Mouse (Mus musculus) left cerebral cortex, postnatal 25 days (tissue): ENCODE data around the gene Trak1. TPM values are rescaled to one million over a fixed set of nuclear protein-coding genes. Genes with fewer than 3 reads are reported as not detected.

Experiments used
- DNase-seq, 2 experiments: peaks; one replicate each; pipeline ENCODE4 v3.0.0; 2022; ENCODE audit warnings: low spot score in 2 of 2, mixed read lengths in 1 of 2
- intact Hi-C: fragments of 180-260 bp; cut with DNase I; formaldehyde crosslinking; loops from one replicate; pipeline ENCODE4 v1.15.1; 2025
- total RNA-seq, 2 experiments: library from RNA; stranded (reverse); gene quantifications; 2 replicates each; pipeline ENCODE4 v1.2.3; 2021

The Trak1 gene
- total RNA-seq, 2 experiments from 2014 or later, result 240 to 249 TPM

DNA sequence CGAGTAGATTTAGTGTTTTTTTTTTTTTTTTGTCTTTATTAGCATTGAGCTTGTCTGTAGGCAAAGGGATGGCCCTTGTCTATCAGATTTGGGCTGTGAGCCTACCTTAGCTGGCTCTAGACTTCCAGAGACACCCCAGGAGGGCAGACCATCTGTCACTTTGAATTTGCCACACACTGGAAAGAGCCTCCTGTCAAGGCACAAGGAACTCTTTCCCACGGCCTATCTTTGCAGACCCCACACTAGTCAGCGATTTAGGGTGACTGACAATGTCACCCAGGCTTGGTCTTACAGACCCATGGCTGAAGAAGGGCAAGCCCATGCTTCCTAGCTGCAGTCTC lies 147.0 kb downstream of the Trak1 start:
- intact Hi-C loops, result no loop called here
- DNase-seq, result no peak

DNA sequence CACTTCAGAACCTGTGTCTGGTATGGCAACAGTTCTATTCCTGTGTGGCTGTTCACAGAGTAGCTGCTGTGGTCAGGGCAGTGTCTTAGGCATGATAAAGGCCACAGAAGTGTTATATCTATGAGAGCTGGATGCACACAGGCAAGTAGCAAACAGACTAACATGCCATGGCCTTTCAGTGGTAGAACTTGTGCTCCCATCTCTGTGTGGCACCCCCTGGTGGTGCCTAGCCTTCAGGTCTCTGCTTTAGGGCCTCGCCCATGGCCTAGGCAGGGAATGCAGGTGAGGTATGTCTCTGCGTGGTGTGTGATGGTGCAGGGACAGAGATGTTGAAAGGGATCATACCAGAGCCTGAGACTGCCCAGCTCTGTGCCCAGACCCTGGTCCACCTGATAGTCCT lies 148.1 kb downstream of the Trak1 start:
- intact Hi-C loops, result no loop called here
- peak in 1 of 2 experiments; percentile 46 for DNase-seq

DNA sequence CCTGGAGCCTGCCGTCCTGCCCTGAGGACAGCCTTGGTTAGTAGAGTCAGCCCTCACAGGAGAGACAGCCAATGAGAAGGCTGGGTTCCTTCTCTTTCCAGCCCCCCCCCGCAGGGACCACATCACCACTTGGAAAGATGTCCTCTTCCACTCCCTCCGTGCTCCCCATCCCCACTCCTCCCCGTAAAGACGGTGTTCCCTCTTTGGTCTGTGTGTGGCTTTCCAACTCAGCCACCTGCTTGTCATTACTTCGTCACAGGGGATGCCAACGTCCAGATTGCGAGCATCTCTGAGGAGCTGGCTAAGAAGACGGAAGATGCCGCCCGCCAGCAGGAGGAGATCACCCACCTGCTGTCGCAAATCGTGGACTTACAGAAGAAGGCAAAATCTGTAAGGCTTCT lies 149.1 kb downstream of the Trak1 start:
- intact Hi-C loops, result no loop called here
- DNase-seq, result peak; percentile 49 to 83

DNA sequence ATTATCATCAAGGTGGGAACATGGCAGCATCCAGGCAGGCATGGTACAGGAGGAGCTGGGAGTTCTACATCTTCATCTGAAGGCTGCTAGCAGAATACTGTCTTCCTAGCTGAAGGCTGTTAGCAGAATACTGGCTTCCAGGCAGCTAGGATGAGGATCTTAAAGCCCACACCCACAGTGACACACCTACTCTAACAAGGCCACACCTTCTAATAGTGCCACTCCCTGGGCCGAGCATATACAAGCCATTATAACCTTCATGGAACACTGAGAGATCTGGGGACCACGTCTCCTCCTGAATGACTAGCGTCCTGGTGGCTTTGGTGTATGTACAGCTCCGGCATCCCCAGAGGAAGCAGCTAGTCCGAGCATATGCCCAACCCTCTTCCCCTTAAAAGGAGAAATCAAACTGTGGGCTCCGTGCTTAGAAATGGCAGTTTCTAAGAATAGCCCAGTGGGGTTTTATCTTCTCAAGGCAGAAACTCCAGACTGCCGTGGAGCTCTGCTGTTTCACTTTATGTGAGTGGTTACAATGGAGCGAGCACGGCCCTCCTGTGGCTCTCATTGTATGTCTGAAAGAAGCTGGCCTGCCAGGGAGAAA lies 155.1 kb downstream of the Trak1 start:
- peak; percentile 50 to 80 for DNase-seq
- intact Hi-C loops, result loop anchor here (5.0 kb wide), 1 partner anchor 65 kb away; no protein-coding TSS in a partner anchor

DNA sequence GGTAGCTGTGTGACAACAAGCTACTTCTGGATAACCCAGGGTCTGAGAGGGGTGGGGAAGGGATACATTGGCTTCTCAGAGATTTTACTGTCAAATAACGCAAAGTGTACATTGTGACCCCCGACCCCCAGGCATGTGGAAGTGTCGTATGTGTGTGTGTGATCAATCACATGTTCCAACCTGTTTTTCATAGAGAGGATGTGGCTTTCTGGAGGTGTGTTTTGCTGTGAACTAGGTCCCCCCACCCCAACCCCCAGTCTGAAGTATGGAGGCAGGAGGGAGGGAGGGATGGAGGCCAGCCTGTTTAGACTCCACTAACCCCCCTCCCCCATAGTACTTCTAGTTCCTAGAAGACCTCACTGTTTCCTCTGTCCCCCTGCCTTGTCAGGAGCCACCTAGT lies 157.6 kb downstream of the Trak1 start:
- no peak for DNase-seq
- intact Hi-C loops, result loop anchor here (5.0 kb wide), 1 partner anchor 68 kb away; no protein-coding TSS in a partner anchor

DNA sequence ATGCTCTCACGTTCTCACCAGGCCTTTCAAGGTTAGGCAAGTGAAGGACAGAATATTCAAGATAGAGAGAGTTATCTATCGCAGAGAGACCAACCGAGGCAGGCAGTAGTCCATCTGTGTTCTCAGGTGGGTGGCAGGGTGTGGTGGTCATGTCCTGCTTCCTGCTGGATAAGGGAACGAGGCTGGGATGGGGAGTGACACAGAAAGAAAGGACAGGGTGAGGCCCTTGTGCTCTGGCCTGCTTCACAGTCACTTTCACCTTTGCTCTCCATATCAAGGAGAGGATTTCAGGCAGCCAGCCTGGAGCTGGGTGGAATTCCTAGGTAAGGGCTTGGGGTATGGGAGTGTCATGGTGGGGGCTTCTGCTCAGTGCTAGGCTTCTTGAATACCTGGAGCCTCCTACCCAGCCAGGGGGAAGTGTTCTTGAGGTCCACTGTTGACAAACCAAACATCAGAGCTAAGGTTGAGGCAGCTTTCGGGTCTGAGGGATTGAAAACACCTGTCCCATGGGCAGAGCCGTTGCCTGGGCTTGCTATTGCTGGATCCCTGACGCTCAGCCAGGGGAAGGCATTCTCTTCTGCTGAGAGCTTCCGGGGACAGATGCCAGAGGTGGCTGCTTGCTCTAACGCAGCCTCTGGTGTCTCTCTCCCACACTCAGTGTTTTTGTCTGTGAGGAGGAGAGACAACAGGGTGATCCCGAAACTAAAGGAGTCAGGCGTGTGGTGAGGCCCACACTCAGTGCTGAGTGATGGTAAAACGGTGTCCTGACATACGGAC lies 159.6 kb downstream of the Trak1 start:
- intact Hi-C loops, result no loop called here
- DNase-seq, result no peak

DNA sequence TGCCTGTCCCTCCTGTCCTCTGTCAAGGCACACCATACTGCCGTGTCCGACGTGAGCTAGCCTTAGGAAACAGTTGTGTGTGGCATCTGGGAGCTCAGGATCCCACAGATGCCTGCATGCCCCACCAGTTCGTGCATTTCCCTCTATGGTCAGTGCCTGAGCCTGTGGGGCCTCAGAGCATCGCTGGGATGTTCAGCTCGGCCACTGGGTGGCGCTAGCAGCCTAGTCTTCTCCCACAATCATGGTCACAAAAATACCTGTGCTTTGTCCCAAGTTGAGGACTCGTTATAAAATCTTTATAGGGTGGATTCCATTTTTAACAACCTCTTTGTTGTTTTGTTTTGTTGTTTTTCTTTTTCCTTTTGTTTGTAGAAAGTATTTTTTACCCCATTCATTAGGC lies 161.2 kb downstream of the Trak1 start:
- peak in 1 of 2 experiments; percentile 35 for DNase-seq
- intact Hi-C loops, result no loop called here

DNA sequence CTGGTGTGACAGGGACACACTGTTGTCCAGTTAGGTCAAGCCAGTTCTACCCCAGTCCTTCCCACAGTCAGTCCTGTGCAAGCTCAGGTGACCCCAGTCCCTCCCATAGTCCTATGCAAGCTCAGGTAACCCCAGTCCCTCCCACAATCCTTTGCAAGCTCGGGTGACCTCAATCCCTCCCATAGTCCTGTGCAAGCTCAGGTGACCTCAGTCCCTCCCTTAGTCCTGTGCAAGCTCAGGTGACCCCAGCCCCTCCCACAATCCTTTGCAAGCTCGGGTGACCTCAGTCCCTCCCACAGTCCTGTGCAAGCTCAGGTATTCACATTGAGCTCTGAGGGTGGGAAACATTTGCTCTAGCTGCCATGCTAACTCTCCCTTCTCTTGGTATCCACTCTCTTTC lies 162.6 kb downstream of the Trak1 start:
- no peak for DNase-seq

DNA sequence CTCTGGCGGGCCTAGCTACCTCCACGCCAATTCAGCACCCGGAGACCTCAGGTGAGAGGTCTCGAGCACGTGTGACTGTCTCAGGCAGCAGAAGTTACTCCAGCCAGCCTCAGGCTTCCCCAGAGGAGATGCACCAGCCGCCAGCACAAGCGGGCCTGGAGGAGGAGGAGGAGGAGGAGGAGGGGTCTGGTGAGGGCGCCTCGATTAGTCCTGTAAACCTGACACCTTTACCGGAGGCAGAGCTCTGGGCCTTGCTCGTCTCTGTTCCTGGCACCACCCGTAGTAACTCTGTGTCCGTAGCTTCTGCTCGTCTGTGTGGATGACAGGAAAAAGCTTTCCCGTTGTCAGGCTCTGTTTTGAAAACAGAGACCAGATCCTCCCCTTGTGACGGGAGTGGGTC lies 163.2 kb downstream of the Trak1 start:
- intact Hi-C loops, result no loop called here
- no peak for DNase-seq

More for the DNA sequence above, 162.6 kb downstream of the Trak1 start:
- intact Hi-C loops, result no loop called here

DNA sequence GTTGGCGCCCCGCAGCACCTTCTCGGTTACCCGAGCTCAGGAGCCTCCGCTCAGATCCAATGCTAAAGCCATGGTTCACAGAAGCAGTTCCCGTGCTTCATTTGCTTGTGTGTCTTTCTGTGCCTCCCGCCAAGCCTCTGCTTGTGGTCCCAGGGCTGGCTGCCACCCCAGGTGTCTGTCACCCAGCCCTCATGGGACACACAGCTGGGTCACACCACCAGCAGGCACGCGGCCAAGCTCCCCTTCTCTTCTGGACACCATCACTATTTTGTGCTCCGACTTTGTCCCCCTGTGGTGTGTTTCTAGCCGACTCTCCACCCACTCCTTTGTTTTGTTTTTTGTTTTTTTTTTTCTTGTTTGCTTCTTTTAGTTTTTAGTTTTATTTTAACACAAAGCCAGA lies 170.2 kb downstream of the Trak1 start:
- no peak for DNase-seq
- intact Hi-C loops, result no loop called here

DNA sequence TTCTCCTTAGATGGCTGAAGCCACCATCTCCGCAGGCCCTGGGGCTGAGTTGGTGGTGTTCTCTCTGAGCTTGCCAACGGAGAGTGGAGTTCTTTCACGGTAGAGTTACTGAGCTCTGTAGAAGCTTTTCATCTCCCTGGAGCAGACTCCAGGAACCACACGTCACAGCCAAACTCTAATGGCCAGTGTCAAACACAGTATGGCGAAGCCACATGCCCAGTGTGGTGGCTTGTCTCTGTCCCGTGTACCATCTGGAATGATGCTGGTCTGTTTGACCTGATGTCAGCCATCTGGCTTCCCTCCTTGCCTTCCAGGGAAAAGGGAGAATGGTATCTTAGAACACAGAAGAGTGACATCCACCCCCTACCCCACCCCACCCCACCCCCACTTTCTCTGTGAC lies 172.4 kb downstream of the Trak1 start:
- DNase-seq, result no peak
- intact Hi-C loops, result no loop called here

DNA sequence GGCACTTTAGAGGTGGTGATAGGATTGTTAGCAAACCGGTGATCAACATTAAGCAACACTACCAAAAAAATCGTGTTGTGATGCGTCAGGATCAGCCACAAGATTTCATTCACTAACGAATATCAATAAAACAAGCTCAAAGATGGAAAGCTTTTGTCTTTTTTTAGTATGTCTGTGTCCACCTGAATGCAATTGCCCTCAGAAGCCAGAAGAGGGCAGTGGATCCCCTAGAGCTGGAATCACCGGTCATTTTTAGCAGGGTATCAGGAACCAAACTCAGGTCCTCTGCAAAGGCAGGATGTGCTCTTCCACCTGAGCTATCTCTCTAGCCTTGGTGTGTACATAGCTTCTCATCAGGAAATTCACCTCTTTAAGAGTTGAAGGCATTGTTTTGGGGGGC lies 177.5 kb downstream of the Trak1 start:
- DNase-seq, result no peak
- intact Hi-C loops, result loop anchor here (5.0 kb wide), 2 partner anchors 203 to 227 kb away; no protein-coding TSS in a partner anchor

DNA sequence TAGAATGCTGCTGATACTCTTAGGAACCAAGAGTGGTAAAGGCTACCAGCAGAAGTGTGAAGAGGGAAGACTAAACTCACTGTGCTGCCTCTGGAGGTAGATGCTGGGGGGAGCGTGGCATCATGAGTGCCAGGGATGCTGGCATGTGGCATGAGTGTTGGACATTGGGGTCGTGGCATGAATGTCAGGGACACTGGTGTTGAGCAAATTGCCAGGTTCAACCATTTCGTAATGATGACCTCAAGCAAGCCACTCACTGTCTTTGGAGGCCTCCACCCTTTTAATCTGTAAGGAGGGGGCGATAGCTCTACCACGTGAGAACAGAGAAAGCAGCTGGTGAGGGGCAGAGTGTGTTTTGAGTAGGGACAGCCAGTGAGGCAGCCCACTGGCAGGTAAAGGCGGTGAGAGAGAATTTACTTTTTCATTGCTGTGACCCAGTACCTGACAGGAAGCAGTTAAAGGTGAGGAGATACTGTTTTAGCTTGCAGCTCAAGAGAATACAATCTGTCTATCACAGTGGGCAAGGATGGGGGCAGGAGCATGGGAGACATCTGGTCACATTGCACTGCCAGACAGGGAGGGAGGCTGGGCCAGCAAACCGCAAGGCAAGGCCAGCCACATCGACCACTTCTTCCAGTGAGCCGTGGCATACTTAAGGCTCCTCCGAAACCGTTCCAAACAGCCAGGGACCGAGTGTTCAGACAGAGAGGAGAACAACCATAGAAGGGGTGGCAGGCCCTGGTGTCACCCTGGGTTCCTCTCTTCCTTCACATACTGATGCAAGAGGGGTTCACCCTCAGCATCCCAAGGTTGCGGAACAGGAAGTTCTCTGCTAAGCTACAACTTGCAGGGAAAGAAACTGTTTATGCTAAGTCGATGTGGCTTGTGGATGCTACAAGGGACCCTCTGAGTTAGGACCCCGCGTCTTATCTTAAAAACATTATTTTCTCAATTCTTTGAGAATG lies 178.5 kb downstream of the Trak1 start:
- no peak for DNase-seq
- intact Hi-C loops, result loop anchor here (5.0 kb wide), 2 partner anchors 202 to 228 kb away; no protein-coding TSS in a partner anchor

DNA sequence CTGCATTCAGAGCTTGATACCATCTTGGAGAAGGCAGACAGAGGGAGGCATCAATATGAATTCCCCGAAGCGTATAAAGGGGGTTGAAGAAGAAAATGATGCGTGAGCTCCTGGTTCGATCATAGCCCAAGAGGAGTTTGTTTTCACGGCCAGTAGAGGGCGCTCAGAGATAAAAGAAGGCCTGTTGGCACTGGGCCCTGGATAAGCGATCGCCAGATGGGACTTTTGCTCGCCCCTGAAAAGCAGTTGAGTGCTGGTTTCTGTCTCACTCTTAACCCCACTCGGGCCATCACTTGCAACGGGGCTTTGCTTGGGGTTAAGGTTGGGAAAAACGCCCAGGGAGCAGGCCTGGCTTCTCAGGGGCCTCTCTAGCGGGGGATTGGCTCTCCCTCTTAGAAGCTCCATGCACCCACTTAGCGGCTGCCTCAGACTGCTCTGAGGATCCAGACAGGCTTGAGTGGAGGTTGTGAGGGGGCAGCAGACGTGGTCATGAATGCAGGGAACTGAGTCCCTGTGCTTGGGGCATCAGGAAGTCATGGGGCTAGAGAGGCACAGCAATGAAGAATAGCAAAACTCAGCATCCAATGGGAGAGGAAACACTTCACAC lies 180.1 kb downstream of the Trak1 start:
- peak; percentile 73 to 78 for DNase-seq
- intact Hi-C loops, result loop anchor here (5.0 kb wide), 2 partner anchors 200 to 230 kb away; no protein-coding TSS in a partner anchor

DNA sequence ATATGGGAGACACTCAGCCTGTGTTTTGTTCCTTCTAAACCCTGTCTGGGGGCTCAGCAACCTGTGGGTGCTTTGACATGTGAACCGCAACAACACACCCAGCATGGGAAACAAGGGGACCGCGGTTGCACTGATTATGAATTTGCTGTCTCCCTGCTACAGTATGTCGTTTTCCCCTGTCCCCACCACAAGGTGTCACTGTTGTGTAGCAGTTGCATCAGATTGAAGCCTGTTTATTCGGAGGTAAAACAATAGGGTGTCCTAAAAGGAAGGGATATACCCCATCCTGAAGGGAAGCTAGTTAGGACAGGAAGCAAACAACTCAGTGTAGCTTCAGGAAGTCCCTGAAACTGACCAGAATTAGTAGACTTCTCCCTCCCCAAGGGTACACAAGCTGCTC lies 182.2 kb downstream of the Trak1 start:
- DNase-seq, result peak; percentile 67 to 85
- intact Hi-C loops, result loop anchor here (1.0 to 5.0 kb wide), 3 partner anchors 126 to 232 kb away; no protein-coding TSS in a partner anchor

DNA sequence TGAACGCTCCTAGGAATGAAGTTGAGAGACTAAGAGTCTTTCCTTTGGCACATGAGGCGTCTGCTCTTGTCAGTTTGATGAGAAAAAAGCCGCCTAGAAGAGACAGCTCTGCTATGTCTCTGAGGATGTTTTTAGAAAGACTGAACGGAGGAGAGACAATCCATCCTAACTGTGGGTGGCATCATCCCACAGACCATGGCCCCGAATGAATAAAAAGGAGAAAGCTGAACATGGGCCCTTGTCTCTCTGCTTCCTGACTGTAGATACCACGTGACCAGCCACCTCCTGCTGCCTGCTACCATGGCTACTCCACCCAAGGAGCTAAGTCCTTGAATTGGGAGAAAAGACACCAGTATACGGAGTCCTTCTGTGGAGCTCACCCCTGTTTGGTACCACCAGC lies 189.9 kb downstream of the Trak1 start:
- peak in 1 of 2 experiments; percentile 84 for DNase-seq
- intact Hi-C loops, result loop anchor here (2.0 kb wide), 1 partner anchor 114 kb away; no protein-coding TSS in a partner anchor

DNA sequence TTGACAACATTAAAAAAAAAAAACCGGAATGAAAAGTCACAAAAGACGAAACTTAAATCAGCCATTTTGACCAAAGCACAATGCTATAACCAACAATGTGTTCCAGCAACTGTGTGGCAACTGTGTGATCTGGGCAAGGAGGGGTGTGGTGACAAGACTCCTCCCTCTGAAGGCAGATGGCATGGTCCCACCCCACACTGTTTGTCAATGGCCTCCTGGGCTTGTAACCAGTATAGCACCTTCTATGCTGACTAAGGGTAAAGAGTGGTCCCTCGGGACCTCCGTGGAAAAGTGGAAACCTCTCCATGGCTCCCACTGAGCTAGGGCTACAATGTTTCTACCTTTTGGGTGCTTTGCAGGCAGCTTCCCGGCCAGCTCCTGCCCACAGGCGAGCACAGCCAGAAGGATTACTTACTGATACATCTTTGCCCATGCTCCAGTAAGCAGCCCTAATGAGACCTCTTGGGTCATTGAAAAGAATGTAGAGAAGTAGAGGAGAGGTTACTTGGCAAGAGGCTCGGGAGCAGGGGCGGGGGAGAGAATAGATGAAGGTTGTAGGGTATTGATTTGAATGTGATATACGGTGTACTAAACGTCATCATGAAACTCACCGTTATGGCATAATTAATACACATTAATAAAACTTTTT lies 194.4 kb downstream of the Trak1 start:
- intact Hi-C loops, result no loop called here
- DNase-seq, result no peak

DNA sequence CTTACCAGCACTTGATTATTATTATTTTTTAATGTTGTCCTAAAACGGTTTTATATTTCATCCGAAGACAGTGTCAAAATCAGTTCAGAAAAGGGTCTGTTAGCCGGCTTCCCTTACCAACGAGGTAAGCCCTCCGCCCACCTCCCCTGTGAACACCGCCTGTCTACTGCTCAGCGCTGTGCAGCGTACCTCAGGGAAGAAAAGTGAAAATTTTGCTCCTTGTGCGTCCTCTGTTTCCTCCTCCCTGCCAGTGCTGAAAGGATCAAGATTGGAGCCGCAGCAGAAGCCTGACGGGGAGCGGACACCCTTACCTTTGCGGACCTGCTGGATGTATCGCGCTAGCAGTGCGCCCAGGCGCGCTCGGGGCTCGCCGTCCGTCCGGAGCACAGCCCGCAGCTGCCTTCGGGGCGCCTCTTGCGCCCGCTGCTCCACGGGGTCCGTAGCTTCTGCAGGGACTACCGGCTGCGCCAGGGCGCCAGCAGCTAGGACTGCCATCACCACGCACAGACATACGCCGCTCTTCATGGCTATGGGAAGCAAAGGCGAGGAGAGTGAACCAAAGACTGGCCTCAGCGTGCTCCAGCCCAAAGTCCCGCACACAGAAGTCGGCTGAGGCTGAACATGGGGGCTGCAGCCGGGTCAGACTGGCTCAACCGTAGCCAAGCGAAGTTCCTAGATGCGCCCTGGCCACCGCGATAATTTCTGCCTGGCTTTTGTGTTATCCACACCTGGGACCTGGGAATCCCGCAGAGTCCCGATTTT lies 196.9 kb downstream of the Trak1 start:
- peak; percentile 34 to 42 for DNase-seq
- intact Hi-C loops, result loop anchor here (2.0 kb wide), 1 partner anchor 107 kb away; no protein-coding TSS in a partner anchor
